Mouse (Mus musculus): ENCODE data around the gene Fbxo7. TPM values are rescaled to one million over a fixed set of nuclear protein-coding genes. Genes with fewer than 3 reads are reported as not detected.

The Fbxo7 gene
- polyA plus RNA-seq, 1 experiment = 6.9 TPM

DNA sequence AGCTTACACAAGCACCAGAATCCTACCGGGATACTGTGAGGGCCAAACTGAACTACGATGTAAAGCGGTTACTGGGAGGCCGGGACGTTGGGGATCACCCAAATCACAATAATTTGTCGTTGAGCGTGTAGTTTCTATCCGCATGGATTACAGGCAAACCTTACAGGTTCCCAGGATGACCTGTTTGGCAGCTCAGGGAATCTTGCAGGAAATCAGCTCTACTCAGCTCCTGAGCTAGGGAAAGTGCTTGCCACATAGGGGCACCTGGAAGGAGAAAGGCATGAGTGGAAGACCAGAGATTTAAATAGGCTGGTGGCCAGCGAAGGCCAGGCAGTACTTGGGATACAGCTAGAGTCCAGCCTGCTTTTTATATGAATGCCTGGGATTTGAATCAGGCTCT lies 27.9 kb upstream of the Fbxo7 start:
- no peak for TF ChIP-seq CEBPB (IDR thresholded peaks at IDR 0.05; ENCODE audit: insufficient read depth, poor library complexity, severe bottlenecking)
- TF ChIP-seq TCF3 (IDR thresholded peaks at IDR 0.05; ENCODE audit: insufficient read length, low read depth) = no peak
- no peak for TF ChIP-seq MYOD1 (IDR thresholded peaks at IDR 0.05; ENCODE audit: control insufficient read depth in 1 of 3, insufficient read length in 2 of 3, low read depth in 2 of 3)
- no peak for TF ChIP-seq REST (IDR thresholded peaks at IDR 0.05; ENCODE audit: insufficient read depth, insufficient read length)
- TF ChIP-seq MYOG (IDR thresholded peaks at IDR 0.05; ENCODE audit: control insufficient read depth in 1 of 3, insufficient read depth in 1 of 3, insufficient read length in 2 of 3, low read depth in 2 of 3) = no peak
- no peak for TF ChIP-seq SRF (IDR thresholded peaks at IDR 0.05; ENCODE audit: control insufficient read depth, insufficient read length, low read depth)
- TF ChIP-seq POLR2AphosphoS2 (IDR thresholded peaks at IDR 0.05; ENCODE audit: insufficient read length, low read depth) = no peak
- no peak for TF ChIP-seq MAX (IDR thresholded peaks at IDR 0.05; ENCODE audit: low read depth)
- TF ChIP-seq TCF12 (IDR thresholded peaks at IDR 0.05; ENCODE audit: insufficient read depth, poor library complexity, severe bottlenecking) = no peak
- no peak for TF ChIP-seq E2F4 (IDR thresholded peaks at IDR 0.05; ENCODE audit: insufficient read depth)
- TF ChIP-seq USF1 (IDR thresholded peaks at IDR 0.05; ENCODE audit: low read depth) = no peak
- no peak for TF ChIP-seq POLR2A (IDR thresholded peaks at IDR 0.05; ENCODE audit: insufficient read length, low read depth)
- Histone ChIP-seq H3K27me3 (ENCODE audit: control insufficient read depth, insufficient read depth, insufficient read length) (peaks cover 52% of the 10 kb centered on the region), H3K36me3 (ENCODE audit: control insufficient read depth, insufficient read depth) (no peaks in the 10 kb centered on the region), H3K79me2 (ENCODE audit: control insufficient read depth, insufficient read depth) (no peaks in the 10 kb centered on the region), H3ac (ENCODE audit: control insufficient read depth, insufficient read length) (no peak overlapping the region), H3K4me3 (no peak overlapping the region), H3K4me2 (ENCODE audit: low read depth) (no peak overlapping the region)

DNA sequence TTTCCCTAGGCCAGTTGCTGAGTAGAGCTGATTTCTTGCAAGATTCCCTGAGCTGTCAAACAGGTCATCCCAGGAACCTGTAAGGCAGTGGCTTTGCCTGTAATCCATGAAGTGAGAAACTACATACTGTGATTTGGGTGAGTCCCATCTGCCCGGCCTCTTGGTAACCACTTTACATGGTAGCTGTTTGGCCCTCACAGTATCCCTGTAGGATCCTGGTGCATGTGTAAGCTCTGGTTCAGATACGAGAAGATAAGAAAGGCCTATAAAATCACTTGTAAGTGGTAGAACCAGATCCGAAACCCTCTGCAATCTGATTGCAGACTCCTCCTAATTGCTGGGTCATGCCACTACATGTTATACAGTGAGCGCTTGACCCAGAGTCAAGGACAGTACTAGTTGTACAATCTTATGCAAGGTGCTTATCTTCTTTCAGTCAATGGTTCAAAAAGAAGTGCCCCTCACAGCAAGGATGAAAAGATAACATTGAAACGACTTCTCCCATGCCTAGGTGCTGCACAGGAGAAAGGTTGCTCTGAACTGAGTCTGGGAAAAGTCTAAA lies 27.1 kb upstream of the Fbxo7 start:
- Histone ChIP-seq H3K36me3 (ENCODE audit: control insufficient read depth, insufficient read depth) (no peaks in the 10 kb centered on the region), H3K27me3 (ENCODE audit: control insufficient read depth, insufficient read depth, insufficient read length) (peaks cover 56% of the 10 kb centered on the region), H3K4me2 (ENCODE audit: low read depth) (no peak overlapping the region), H3K79me2 (ENCODE audit: control insufficient read depth, insufficient read depth) (no peaks in the 10 kb centered on the region), H3K4me3 (no peak overlapping the region), H3ac (ENCODE audit: control insufficient read depth, insufficient read length) (no peak overlapping the region)
- TF ChIP-seq REST (IDR thresholded peaks at IDR 0.05; ENCODE audit: insufficient read depth, insufficient read length) (no peak), E2F4 (IDR thresholded peaks at IDR 0.05; ENCODE audit: insufficient read depth) (no peak), TCF12 (IDR thresholded peaks at IDR 0.05; ENCODE audit: insufficient read depth, poor library complexity, severe bottlenecking) (no peak), MYOD1 (IDR thresholded peaks at IDR 0.05; ENCODE audit: control insufficient read depth in 1 of 3, insufficient read length in 2 of 3, low read depth in 2 of 3) (no peak), MYOG (IDR thresholded peaks at IDR 0.05; ENCODE audit: control insufficient read depth in 1 of 3, insufficient read depth in 1 of 3, insufficient read length in 2 of 3, low read depth in 2 of 3) (no peak), POLR2AphosphoS2 (IDR thresholded peaks at IDR 0.05; ENCODE audit: insufficient read length, low read depth) (no peak), SRF (IDR thresholded peaks at IDR 0.05; ENCODE audit: control insufficient read depth, insufficient read length, low read depth) (no peak), CEBPB (IDR thresholded peaks at IDR 0.05; ENCODE audit: insufficient read depth, poor library complexity, severe bottlenecking) (no peak), USF1 (IDR thresholded peaks at IDR 0.05; ENCODE audit: low read depth) (no peak), TCF3 (IDR thresholded peaks at IDR 0.05; ENCODE audit: insufficient read length, low read depth) (no peak), MAX (IDR thresholded peaks at IDR 0.05; ENCODE audit: low read depth) (no peak), POLR2A (IDR thresholded peaks at IDR 0.05; ENCODE audit: insufficient read length, low read depth) (no peak)

DNA sequence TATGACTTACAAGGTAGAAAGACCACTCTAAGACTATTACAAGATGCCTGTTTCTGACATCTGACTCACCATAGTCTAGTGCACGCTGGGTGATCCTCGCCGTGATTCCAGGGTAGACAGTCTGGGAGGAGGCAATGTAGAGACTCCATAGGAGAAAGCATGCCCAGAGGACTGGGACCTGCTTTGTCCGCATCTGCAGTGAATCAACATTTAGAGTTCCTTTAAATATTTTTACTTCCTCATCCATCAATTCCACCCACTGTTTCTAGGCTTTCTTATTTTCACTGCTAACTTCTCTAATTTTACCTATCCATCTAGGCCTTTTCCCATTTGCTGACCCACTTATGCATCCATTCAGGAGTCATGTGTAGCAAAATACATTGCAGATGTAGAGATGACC lies 21.3 kb upstream of the Fbxo7 start:
- H3K36me3 ChIP-seq (ENCODE audit: control insufficient read depth, insufficient read depth) = no peaks in the 10 kb centered on the region
- TF ChIP-seq MYOG (IDR thresholded peaks at IDR 0.05; ENCODE audit: control insufficient read depth in 1 of 3, insufficient read depth in 1 of 3, insufficient read length in 2 of 3, low read depth in 2 of 3) (no peak), CEBPB (IDR thresholded peaks at IDR 0.05; ENCODE audit: insufficient read depth, poor library complexity, severe bottlenecking) (no peak), USF1 (IDR thresholded peaks at IDR 0.05; ENCODE audit: low read depth) (no peak), REST (IDR thresholded peaks at IDR 0.05; ENCODE audit: insufficient read depth, insufficient read length) (no peak)
- H3K4me2 ChIP-seq (ENCODE audit: low read depth) = no peak overlapping the region
- H3K79me2 ChIP-seq (ENCODE audit: control insufficient read depth, insufficient read depth) = no peaks in the 10 kb centered on the region
- peaks cover 38% of the 10 kb centered on the region for H3K27me3 ChIP-seq (ENCODE audit: control insufficient read depth, insufficient read depth, insufficient read length)
- H3ac ChIP-seq (ENCODE audit: control insufficient read depth, insufficient read length) = no peak overlapping the region
- H3K4me3 ChIP-seq = no peak overlapping the region

DNA sequence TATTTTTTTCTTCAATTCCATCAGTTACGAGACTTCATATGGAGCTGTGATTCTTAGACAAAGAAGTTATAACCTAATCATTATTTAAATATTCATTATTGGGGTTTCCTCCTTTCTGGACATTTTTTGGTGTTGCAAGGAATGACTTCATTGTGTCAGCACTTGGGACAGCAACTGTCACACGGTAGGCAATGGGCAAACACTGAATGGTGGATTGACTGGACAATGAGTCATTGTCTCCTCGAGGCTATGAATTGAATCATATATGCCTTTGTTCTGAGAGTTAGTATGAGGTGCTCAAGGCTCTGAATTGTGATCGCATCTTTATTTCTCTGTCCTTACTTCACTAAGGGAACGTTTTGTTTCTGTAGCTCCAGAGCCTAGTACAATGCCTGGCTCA lies 15.3 kb upstream of the Fbxo7 start:
- H3K4me2 ChIP-seq (ENCODE audit: low read depth) = no peak overlapping the region
- H3K27me3 ChIP-seq (ENCODE audit: control insufficient read depth, insufficient read depth, insufficient read length) = peaks cover 9% of the 10 kb centered on the region
- no peak overlapping the region for H3ac ChIP-seq (ENCODE audit: control insufficient read depth, insufficient read length)
- H3K36me3 ChIP-seq (ENCODE audit: control insufficient read depth, insufficient read depth) = no peaks in the 10 kb centered on the region
- H3K79me2 ChIP-seq (ENCODE audit: control insufficient read depth, insufficient read depth) = no peaks in the 10 kb centered on the region
- TF ChIP-seq REST (IDR thresholded peaks at IDR 0.05; ENCODE audit: insufficient read depth, insufficient read length) = peak; percentile 75
- no peak for TF ChIP-seq TCF3 (IDR thresholded peaks at IDR 0.05; ENCODE audit: insufficient read length, low read depth)
- TF ChIP-seq CEBPB (IDR thresholded peaks at IDR 0.05; ENCODE audit: insufficient read depth, poor library complexity, severe bottlenecking) = no peak
- TF ChIP-seq USF1 (IDR thresholded peaks at IDR 0.05; ENCODE audit: low read depth) = no peak
- no peak for TF ChIP-seq POLR2A (IDR thresholded peaks at IDR 0.05; ENCODE audit: insufficient read length, low read depth)
- no peak for TF ChIP-seq MYOG (IDR thresholded peaks at IDR 0.05; ENCODE audit: control insufficient read depth in 1 of 3, insufficient read depth in 1 of 3, insufficient read length in 2 of 3, low read depth in 2 of 3)
- no peak for TF ChIP-seq MYOD1 (IDR thresholded peaks at IDR 0.05; ENCODE audit: control insufficient read depth in 1 of 3, insufficient read length in 2 of 3, low read depth in 2 of 3)
- no peak for TF ChIP-seq POLR2AphosphoS2 (IDR thresholded peaks at IDR 0.05; ENCODE audit: insufficient read length, low read depth)
- TF ChIP-seq MAX (IDR thresholded peaks at IDR 0.05; ENCODE audit: low read depth) = peak; percentile 69
- TF ChIP-seq TCF12 (IDR thresholded peaks at IDR 0.05; ENCODE audit: insufficient read depth, poor library complexity, severe bottlenecking) = no peak
- TF ChIP-seq E2F4 (IDR thresholded peaks at IDR 0.05; ENCODE audit: insufficient read depth) = no peak
- TF ChIP-seq SRF (IDR thresholded peaks at IDR 0.05; ENCODE audit: control insufficient read depth, insufficient read length, low read depth) = no peak
- H3K4me3 ChIP-seq = no peak overlapping the region
